Mouse (Mus musculus) hindbrain, embryonic 13.5 days (tissue): Measurements from ENCODE around the gene Gm3573. TPM values are rescaled to one million over a fixed set of nuclear protein-coding genes. Genes with fewer than 3 reads are reported as not detected.
"Not testable (repeated sequence)": the region's sequence is repeated elsewhere in the genome, so short reads cannot be mapped to it uniquely, and the experiment has no call there.

ENCODE experiments used
- ATAC-seq: fragments of 200-750 bp; cut with Nextera tagmentation; 2 replicates; pipeline ENCODE4 v1.8.0; 2017; ENCODE audit warnings: moderate TSS enrichment; ENCODE audit not compliant: low FRiP score
- H3K27ac ChIP-seq: fragments of 300-500 bp; sonication (generic); 2 replicates; pipeline ENCODE4 v1.5.1; 2015; ENCODE audit warnings: inconsistent platforms, mild to moderate bottlenecking, moderate library complexity
- H3K27me3 ChIP-seq: fragments of 300-500 bp; sonication (generic); 2 replicates; pipeline ENCODE4 v1.6.1; 2015; ENCODE audit warnings: mild to moderate bottlenecking, inconsistent platforms
- H3K36me3 ChIP-seq: fragments of 300-500 bp; sonication (generic); 2 replicates; pipeline ENCODE4 v1.6.1; 2015; ENCODE audit warnings: mild to moderate bottlenecking, inconsistent platforms
- H3K4me1 ChIP-seq: fragments of 300-500 bp; sonication (generic); replicated peaks from 2 replicates; pipeline ENCODE4 v1.6.1; 2015; ENCODE audit warnings: inconsistent platforms
- H3K4me2 ChIP-seq: fragments of 300-500 bp; sonication (generic); 2 replicates; pipeline ENCODE4 v1.6.1; 2015; ENCODE audit warnings: inconsistent platforms, mild to moderate bottlenecking, moderate library complexity
- H3K4me3 ChIP-seq: fragments of 300-500 bp; sonication (generic); 2 replicates; pipeline ENCODE4 v1.5.1; 2015; ENCODE audit warnings: mild to moderate bottlenecking, inconsistent platforms
- H3K9ac ChIP-seq: fragments of 300-500 bp; sonication (generic); 2 replicates; pipeline ENCODE4 v1.6.1; 2015; ENCODE audit warnings: mild to moderate bottlenecking, inconsistent platforms
- H3K9me3 ChIP-seq: fragments of 300-500 bp; sonication (generic); 2 replicates; pipeline ENCODE4 v1.6.1; 2016; ENCODE audit warnings: inconsistent platforms
- WGBS: fragments of 180-500 bp; shearing (Covaris S2); methylation state at CpG from one replicate; pipeline ENCODE4 v1.1.7; 2015; 5-methylcytosine and 5-hydroxymethylcytosine counted together
- polyA plus RNA-seq: library from polyadenylated mRNA; unstranded; fragments of >200 nt; fragmentation: Nextera tagmentation; extraction: Ambion mirVana; gene quantifications from 2 replicates; pipeline ENCODE4 v1.2.1, GENCODE M21; 2015

Gm3573 gene
- not detected in 2 replicates for polyA plus RNA-seq

DNA sequence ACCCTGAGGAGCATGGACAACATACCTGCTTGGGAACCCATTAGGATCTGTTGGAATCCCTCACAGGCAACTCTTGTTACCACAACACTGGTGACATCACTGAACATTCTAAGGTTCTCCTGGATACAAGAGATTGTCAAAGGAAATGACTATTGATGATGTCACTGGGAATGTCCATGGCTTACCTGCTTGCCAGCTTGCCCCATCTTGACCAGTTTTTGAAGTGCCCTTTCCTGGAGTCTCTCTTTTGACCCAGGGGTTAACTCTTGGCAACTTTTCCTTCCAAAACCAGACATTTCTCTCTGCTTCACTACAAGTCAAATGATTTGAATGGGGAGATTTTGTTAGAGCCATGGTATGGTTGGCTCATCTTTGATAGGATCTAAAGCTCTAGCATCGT is at the start of gene Gm3573:
TSS of gene Gm3573 (minus strand) at position 101 of the 400 bp plus-strand sequence.
- H3K4me1 ChIP-seq, H3K9ac ChIP-seq, ATAC-seq, H3K9me3 ChIP-seq, H3K36me3 ChIP-seq, H3K4me3 ChIP-seq, H3K4me2 ChIP-seq, H3K27ac ChIP-seq, H3K27me3 ChIP-seq: not testable (repeated sequence)
- WGBS = no CpG with 5 or more reads among the region's 1 CpGs

DNA sequence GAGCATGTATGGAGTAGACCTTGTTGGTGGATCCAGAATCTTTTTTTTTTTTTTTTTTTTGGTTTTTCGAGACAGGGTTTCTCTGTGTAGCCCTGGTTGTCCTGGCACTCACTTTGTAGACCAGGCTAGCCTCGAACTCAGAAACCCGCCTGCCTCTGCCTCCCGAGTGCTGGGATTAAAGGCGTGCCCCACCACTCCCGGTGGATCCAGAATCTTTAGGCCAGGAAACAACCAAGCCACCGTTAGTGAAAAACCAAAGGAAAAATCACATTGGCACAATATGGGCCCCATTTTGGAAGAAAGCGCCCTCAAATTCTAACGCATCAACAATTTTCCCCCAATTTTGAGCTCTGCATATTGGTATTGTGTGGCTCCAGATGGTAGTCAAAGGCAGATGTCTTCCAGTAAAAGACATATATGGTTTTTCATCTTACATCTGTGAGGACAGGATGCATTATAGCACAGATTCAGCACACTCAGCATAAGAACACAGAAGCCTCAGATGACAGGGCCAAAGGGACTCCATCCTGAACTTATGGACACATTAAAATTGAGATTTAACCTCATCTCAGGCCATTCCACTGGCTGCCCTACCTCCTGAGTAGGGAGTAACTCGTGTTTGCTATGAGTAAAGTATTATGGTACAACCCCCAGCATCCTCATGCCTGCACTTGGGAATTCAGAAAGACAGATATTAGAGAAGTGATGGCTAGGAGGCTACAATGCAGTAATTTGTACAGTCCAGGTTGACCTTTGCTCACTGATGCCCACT is 26.4 kb upstream of the Gm3573 start:
- not testable (repeated sequence) for H3K4me3 ChIP-seq, H3K4me1 ChIP-seq, H3K27me3 ChIP-seq, ATAC-seq, H3K36me3 ChIP-seq, H3K9me3 ChIP-seq, H3K4me2 ChIP-seq, H3K27ac ChIP-seq, H3K9ac ChIP-seq
- WGBS = 79% methylated on average over 9 of the region's 10 CpGs

DNA sequence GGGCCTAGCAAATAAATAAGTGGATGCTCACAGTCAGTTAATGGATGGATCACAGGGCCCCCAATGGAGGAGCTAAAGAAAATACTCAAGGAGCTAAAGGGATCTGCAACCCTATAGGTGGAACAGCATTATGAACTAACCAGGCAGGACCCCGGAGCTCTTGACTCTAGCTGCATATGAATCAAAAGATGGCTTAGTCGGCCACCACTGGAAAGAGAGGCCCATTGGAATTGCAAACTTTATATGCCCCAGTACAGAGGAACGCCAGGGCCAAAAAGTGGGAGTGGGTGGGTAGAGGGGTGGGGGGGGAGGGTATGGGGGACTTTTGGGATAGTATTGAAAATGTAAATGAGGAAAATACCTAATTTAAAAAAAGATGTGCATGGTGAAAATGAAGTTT is 6.7 kb downstream of the Gm3573 start:
- H3K9ac ChIP-seq, H3K4me2 ChIP-seq, H3K4me1 ChIP-seq, ATAC-seq, H3K36me3 ChIP-seq, H3K9me3 ChIP-seq, H3K4me3 ChIP-seq, H3K27ac ChIP-seq, H3K27me3 ChIP-seq: not testable (repeated sequence)
- WGBS = 91% methylated on average over 3 of the region's 3 CpGs

DNA sequence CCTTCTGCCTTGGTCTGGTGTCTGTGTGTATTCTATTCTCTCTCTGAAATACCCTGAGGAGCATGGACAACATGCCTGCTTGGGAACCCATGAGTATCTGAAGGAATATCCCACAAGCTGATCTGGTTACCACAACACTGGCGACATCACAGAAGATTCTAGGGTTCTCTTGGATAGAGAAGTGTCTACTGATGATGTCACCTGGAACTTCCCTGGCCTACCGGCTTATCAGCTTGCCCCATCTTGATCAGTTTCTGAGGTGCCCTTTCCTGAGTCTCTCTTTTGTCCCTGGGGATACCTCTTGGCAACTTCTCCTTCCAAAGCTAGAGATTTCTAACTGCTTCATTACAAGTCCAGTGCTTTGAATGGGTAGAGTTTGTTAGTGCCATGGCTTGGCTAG is 28.1 kb downstream of the Gm3573 start, which contains the start of gene Gm17027:
TSS of gene Gm17027 (minus strand) at position 101 of the 400 bp plus-strand sequence.
- not testable (repeated sequence) for ATAC-seq, H3K27me3 ChIP-seq, H3K4me1 ChIP-seq, H3K36me3 ChIP-seq, H3K9me3 ChIP-seq, H3K4me3 ChIP-seq, H3K27ac ChIP-seq, H3K4me2 ChIP-seq, H3K9ac ChIP-seq
- WGBS = 87% methylated on average over 2 of the region's 2 CpGs

Other genes with a start within 250 kb of the Gm3573 start
- not detected in 2 replicates for gene 1700024B05Rik, start 246.8 kb downstream of the Gm3573 start, polyA plus RNA-seq
- gene Gm6401, start 222.9 kb downstream of the Gm3573 start, polyA plus RNA-seq = not detected in 2 replicates
- gene Gm3543, start 207.5 kb downstream of the Gm3573 start, polyA plus RNA-seq = not detected in 2 replicates
- not detected in 2 replicates for gene Gm7951, start 73.4 kb downstream of the Gm3573 start, polyA plus RNA-seq
- not detected in 2 replicates for gene Gm17027, start 28.2 kb downstream of the Gm3573 start, polyA plus RNA-seq
- gene Gm17026, start 69.3 kb upstream of the Gm3573 start, polyA plus RNA-seq = not detected in 2 replicates
- not detected in 2 replicates for gene Gm9611, start 106.6 kb upstream of the Gm3573 start, polyA plus RNA-seq
- gene Gm7995, start 119.4 kb upstream of the Gm3573 start, polyA plus RNA-seq = not detected in 2 replicates
- not detected in 2 replicates for gene Gm8005, start 248.9 kb upstream of the Gm3573 start, polyA plus RNA-seq